ENCODE assay signal across 11 mouse cellular contexts in genomic region chr7:4124856-4125255, GRCm38 (mm10). TPM values are rescaled to one million over a fixed set of nuclear protein-coding genes. Genes with fewer than 3 reads are reported as not detected.
DNase-seq lines count a peak whose midpoint lies in the region; ATAC-seq and TF ChIP-seq lines count a peak whose summit lies in the region.
"Had no signal": no experiment of that assay in that cellular context is flagged by ENCODE, and none has a peak within 500 bp of the region (broad histone marks: within the 10 kb centered on the region; RNA-seq: fewer than 3 reads in every experiment).

No protein-coding gene starts in this region.

- no peak overlapping the region for H3K27ac ChIP-seq in stomach, embryonic 14.5 days (ENCODE audit: low read length)
- no peak overlapping the region for H3K27ac ChIP-seq in stomach, postnatal 0 days (replicated peaks)
- peak overlapping the region; percentile 96 for H3K27ac ChIP-seq in forebrain, embryonic 13.5 days
- H3K27ac ChIP-seq in limb, embryonic 13.5 days, result no peak overlapping the region
- H3K27ac ChIP-seq in stomach, embryonic 15.5 days, result no peak overlapping the region

- ATAC-seq in stomach, embryonic 14.5 days (ENCODE audit: insufficient number of reproducible peaks, insufficient read depth, low FRiP score, low read depth), result no peak
- no peak for ATAC-seq in stomach, postnatal 0 days (ENCODE audit: low FRiP score, low TSS enrichment)
- ATAC-seq in forebrain, embryonic 13.5 days, result no peak; the same call in 1 of the 2 replicates
- ATAC-seq in limb, embryonic 13.5 days (ENCODE audit: low FRiP score, low read depth), result peak; percentile 16; the same call in 1 of the 2 replicates
- no peak for ATAC-seq in stomach, embryonic 15.5 days (ENCODE audit: insufficient read depth, low FRiP score, low read depth)

- TF ChIP-seq CTCF in stomach, postnatal 0 days (IDR thresholded peaks at IDR 0.05; ENCODE audit: low read depth), result no peak

- no peak for DNase-seq in stomach, postnatal 0 days (ENCODE audit: low spot score)
- DNase-seq in gastrocnemius, postnatal 10 days, result no peak
- no peak for DNase-seq in B cell, adult 2 months
- no peak for DNase-seq in kidney, postnatal 4 days
- DNase-seq: adrenal gland, postnatal 25 days had no signal

- no peaks in the 10 kb centered on the region for H3K36me3 ChIP-seq in stomach, embryonic 14.5 days (ENCODE audit: control insufficient read depth, insufficient read depth, low read length)
- H3K36me3 ChIP-seq in stomach, postnatal 0 days (ENCODE audit: control insufficient read depth, insufficient read depth, low read length), result no peaks in the 10 kb centered on the region
- H3K36me3 ChIP-seq in forebrain, embryonic 13.5 days (ENCODE audit: poor library complexity, severe bottlenecking), result peaks cover 46% of the 10 kb centered on the region
- H3K36me3 ChIP-seq in limb, embryonic 13.5 days, result no peaks in the 10 kb centered on the region
- no peaks in the 10 kb centered on the region for H3K36me3 ChIP-seq in stomach, embryonic 15.5 days

- 25% methylated on average over 5 of the region's 5 CpGs for WGBS in stomach, embryonic 14.5 days
- 26% methylated on average over 5 of the region's 5 CpGs for WGBS in stomach, postnatal 0 days
- 7% methylated on average over 5 of the region's 5 CpGs for WGBS in forebrain, embryonic 13.5 days
- WGBS in limb, embryonic 13.5 days, result 17% methylated on average over 5 of the region's 5 CpGs
- WGBS in stomach, embryonic 15.5 days, result 25% methylated on average over 5 of the region's 5 CpGs

- 0 out of 2 replicates have a peak, but pooled peaks cover under 1% of the 10 kb centered on the region for H3K27me3 ChIP-seq in stomach, embryonic 14.5 days (ENCODE audit: control insufficient read depth, insufficient read depth, low read length)
- H3K27me3 ChIP-seq in stomach, postnatal 0 days (ENCODE audit: control insufficient read depth, insufficient read depth, low read length), result no peaks in the 10 kb centered on the region
- H3K27me3 ChIP-seq in forebrain, embryonic 13.5 days, result no peaks in the 10 kb centered on the region
- peaks cover 26% of the 10 kb centered on the region for H3K27me3 ChIP-seq in limb, embryonic 13.5 days
- H3K27me3 ChIP-seq in stomach, embryonic 15.5 days (replicated peaks), result no peaks in the 10 kb centered on the region; the same call in 1 of the 2 replicates

- H3K4me2 ChIP-seq in stomach, embryonic 14.5 days (replicated peaks; ENCODE audit: low read depth, low read length), result 0 out of 2 replicates have a peak overlapping the region, but pooled peaks have one; percentile 8
- H3K4me2 ChIP-seq in stomach, postnatal 0 days (replicated peaks; ENCODE audit: low read depth), result no peak overlapping the region
- H3K4me2 ChIP-seq in forebrain, embryonic 13.5 days, result peak overlapping the region; percentile 77
- H3K4me2 ChIP-seq in limb, embryonic 13.5 days (replicated peaks), result peak overlapping the region; percentile 52
- peak overlapping the region; percentile 39; the same call in 1 of the 2 replicates for H3K4me2 ChIP-seq in stomach, embryonic 15.5 days

- peaks cover 7% of the 10 kb centered on the region; the same call in 1 of the 2 replicates for H3K4me1 ChIP-seq in stomach, embryonic 14.5 days (ENCODE audit: control insufficient read depth, insufficient read depth, low read length)
- no peaks in the 10 kb centered on the region; the same call in 1 of the 2 replicates for H3K4me1 ChIP-seq in stomach, postnatal 0 days (replicated peaks; ENCODE audit: control insufficient read depth, insufficient read depth)
- peaks cover 79% of the 10 kb centered on the region for H3K4me1 ChIP-seq in forebrain, embryonic 13.5 days
- peaks cover 13% of the 10 kb centered on the region for H3K4me1 ChIP-seq in limb, embryonic 13.5 days
- H3K4me1 ChIP-seq in stomach, embryonic 15.5 days, result peaks cover 6% of the 10 kb centered on the region; the same call in 1 of the 2 replicates

- H3K4me3 ChIP-seq in stomach, embryonic 14.5 days (ENCODE audit: low read depth, low read length), result no peak overlapping the region
- no peak overlapping the region for H3K4me3 ChIP-seq in stomach, postnatal 0 days (ENCODE audit: low read depth, low read length)
- H3K4me3 ChIP-seq in forebrain, embryonic 13.5 days, result peak overlapping the region; percentile 25
- H3K4me3 ChIP-seq in limb, embryonic 13.5 days, result peak overlapping the region; percentile 20; the same call in 1 of the 2 replicates
- H3K4me3 ChIP-seq in stomach, embryonic 15.5 days (replicated peaks), result no peak overlapping the region

- no peak for TF ChIP-seq EP300 in stomach, postnatal 0 days (optimal IDR thresholded peaks at IDR 0.05)

- H3K9ac ChIP-seq in stomach, embryonic 14.5 days (replicated peaks; ENCODE audit: low read depth, low read length), result no peak overlapping the region
- H3K9ac ChIP-seq in stomach, postnatal 0 days (ENCODE audit: low read length), result no peak overlapping the region
- peak overlapping the region; percentile 47 for H3K9ac ChIP-seq in forebrain, embryonic 13.5 days
- no peak overlapping the region; the same call in 1 of the 2 replicates for H3K9ac ChIP-seq in limb, embryonic 13.5 days
- no peak overlapping the region for H3K9ac ChIP-seq in stomach, embryonic 15.5 days
- H3K9ac ChIP-seq: lung, embryonic 14.5 days had no signal

- no peaks in the 10 kb centered on the region for H3K9me3 ChIP-seq in stomach, embryonic 14.5 days (ENCODE audit: control insufficient read depth, low read depth, low read length)
- H3K9me3 ChIP-seq in stomach, postnatal 0 days (ENCODE audit: control insufficient read depth, low read length), result no peaks in the 10 kb centered on the region
- H3K9me3 ChIP-seq in forebrain, embryonic 13.5 days (replicated peaks), result no peaks in the 10 kb centered on the region
- H3K9me3 ChIP-seq in limb, embryonic 13.5 days, result no peaks in the 10 kb centered on the region
- H3K9me3 ChIP-seq in stomach, embryonic 15.5 days, result no peaks in the 10 kb centered on the region

RNA-seq across cellular contexts. Expression of gene Ttyh1, which starts 5.6 kb away (rescaled TPM):
- polyA plus RNA-seq in stomach, embryonic 14.5 days (2014; fragmentation: Nextera tagmentation; extraction: Ambion mirVana), result 8.2 TPM in 2 replicates
- polyA plus RNA-seq in stomach, postnatal 0 days (2015; fragmentation: Nextera tagmentation; extraction: Ambion mirVana), result 4.1 and 4.3 TPM in 2 replicates
- 121 and 149 TPM in 2 replicates for polyA plus RNA-seq in forebrain, embryonic 13.5 days (2015; fragmentation: Nextera tagmentation; extraction: Ambion mirVana)
- polyA plus RNA-seq in limb, embryonic 13.5 days (2015; fragmentation: Nextera tagmentation; extraction: Ambion mirVana), result 2.0 and 2.3 TPM in 2 replicates
- polyA plus RNA-seq in stomach, embryonic 15.5 days (2015; fragmentation: Nextera tagmentation; extraction: Ambion mirVana), result 12.7 and 15.1 TPM in 2 replicates
- 1 to 10 TPM; 4.7 to 5.3 TPM for total RNA-seq in gastrocnemius, postnatal 10 days (2021)

RNA-seq across cellular contexts. Expression of gene Leng8, which starts 12.0 kb away (rescaled TPM):
- 58.7 and 62.3 TPM in 2 replicates for polyA plus RNA-seq in stomach, embryonic 14.5 days (2014; fragmentation: Nextera tagmentation; extraction: Ambion mirVana)
- polyA plus RNA-seq in stomach, postnatal 0 days (2015; fragmentation: Nextera tagmentation; extraction: Ambion mirVana), result 14.7 and 20.1 TPM in 2 replicates
- polyA plus RNA-seq in forebrain, embryonic 13.5 days (2015; fragmentation: Nextera tagmentation; extraction: Ambion mirVana), result 61.3 and 71.1 TPM in 2 replicates
- 59.1 and 64.4 TPM in 2 replicates for polyA plus RNA-seq in limb, embryonic 13.5 days (2015; fragmentation: Nextera tagmentation; extraction: Ambion mirVana)
- polyA plus RNA-seq in stomach, embryonic 15.5 days (2015; fragmentation: Nextera tagmentation; extraction: Ambion mirVana), result 52.6 and 67.4 TPM in 2 replicates
- total RNA-seq in gastrocnemius, postnatal 10 days (2021), result 10 to 100 TPM; 31.7 to 62.1 TPM

RNA-seq across cellular contexts. Expression of gene Leng9, which starts 25.3 kb away (rescaled TPM):
- polyA plus RNA-seq in stomach, embryonic 14.5 days (2014; fragmentation: Nextera tagmentation; extraction: Ambion mirVana), result 1.9 and 3.9 TPM in 2 replicates
- polyA plus RNA-seq in stomach, postnatal 0 days (2015; fragmentation: Nextera tagmentation; extraction: Ambion mirVana), result 7.4 and 8.5 TPM in 2 replicates
- polyA plus RNA-seq in forebrain, embryonic 13.5 days (2015; fragmentation: Nextera tagmentation; extraction: Ambion mirVana), result 3.5 and 3.9 TPM in 2 replicates
- polyA plus RNA-seq in limb, embryonic 13.5 days (2015; fragmentation: Nextera tagmentation; extraction: Ambion mirVana), result 4.6 and 4.9 TPM in 2 replicates
- 4.6 and 4.8 TPM in 2 replicates for polyA plus RNA-seq in stomach, embryonic 15.5 days (2015; fragmentation: Nextera tagmentation; extraction: Ambion mirVana)
- 1 to 10 TPM; 2.3 to 3.2 TPM for total RNA-seq in gastrocnemius, postnatal 10 days (2021)

RNA-seq across cellular contexts. Expression of gene Cdc42ep5, which starts 39.8 kb away (rescaled TPM):
- polyA plus RNA-seq in stomach, embryonic 14.5 days (2014; fragmentation: Nextera tagmentation; extraction: Ambion mirVana), result 71.6 and 76.7 TPM in 2 replicates
- 119 and 121 TPM in 2 replicates for polyA plus RNA-seq in stomach, postnatal 0 days (2015; fragmentation: Nextera tagmentation; extraction: Ambion mirVana)
- 5.1 and 5.2 TPM in 2 replicates for polyA plus RNA-seq in forebrain, embryonic 13.5 days (2015; fragmentation: Nextera tagmentation; extraction: Ambion mirVana)
- polyA plus RNA-seq in limb, embryonic 13.5 days (2015; fragmentation: Nextera tagmentation; extraction: Ambion mirVana), result 70.9 and 74.3 TPM in 2 replicates
- 67.0 and 73.0 TPM in 2 replicates for polyA plus RNA-seq in stomach, embryonic 15.5 days (2015; fragmentation: Nextera tagmentation; extraction: Ambion mirVana)
- 10 to 100 TPM; 10.2 to 12.4 TPM for total RNA-seq in gastrocnemius, postnatal 10 days (2021)
- total RNA-seq: MEL had no signal

Comparison
In these comparisons a context has a peak if more than half of its experiments do, and no peak if none do; other contexts are left out.
1. H3K4me3 ChIP-seq: peak in forebrain, embryonic 13.5 days (single experiment) and limb, embryonic 13.5 days (single experiment); none in stomach, embryonic 14.5 days (single experiment), stomach, postnatal 0 days (single experiment) and stomach, embryonic 15.5 days (single experiment).